ENCODE assay signal across 14 mouse cellular contexts in genomic region chr7:84044581-84045290, GRCm38 (mm10). TPM values are rescaled to one million over a fixed set of nuclear protein-coding genes. Genes with fewer than 3 reads are reported as not detected.
A peak's percentile ranks its signal among the peaks of the same experiment; 100 is the strongest.
DNase-seq lines count a peak whose midpoint lies in the region; ATAC-seq and TF ChIP-seq lines count a peak whose summit lies in the region.
"Had no signal": no experiment of that assay in that cellular context is flagged by ENCODE, and none has a peak within 500 bp of the region (broad histone marks: within the 10 kb centered on the region; RNA-seq: fewer than 3 reads in every experiment).

No protein-coding gene starts in this region.

- no peak overlapping the region for H3K4me3 ChIP-seq in forebrain, embryonic 14.5 days (ENCODE audit: low read depth, low read length)
- no peak overlapping the region for H3K4me3 ChIP-seq in forebrain, embryonic 13.5 days
- H3K4me3 ChIP-seq in stomach, postnatal 0 days (ENCODE audit: low read depth, low read length): no peak overlapping the region
- H3K4me3 ChIP-seq: heart, embryonic 10.5 days; limb, embryonic 15.5 days; myocyte had no signal

- no peaks in the 10 kb centered on the region for H3K27me3 ChIP-seq in forebrain, embryonic 14.5 days (replicated peaks; ENCODE audit: control insufficient read depth, insufficient read depth, low read length)
- H3K27me3 ChIP-seq in forebrain, embryonic 13.5 days: no peaks in the 10 kb centered on the region
- H3K27me3 ChIP-seq in stomach, postnatal 0 days (ENCODE audit: control insufficient read depth, insufficient read depth, low read length): no peaks in the 10 kb centered on the region
- H3K27me3 ChIP-seq: limb, embryonic 15.5 days had no signal

- 68% methylated on average over 4 of the region's 4 CpGs for WGBS in forebrain, embryonic 14.5 days
- WGBS in forebrain, embryonic 13.5 days: 72% methylated on average over 4 of the region's 4 CpGs
- 73% methylated on average over 4 of the region's 4 CpGs for WGBS in stomach, postnatal 0 days

- no peak for TF ChIP-seq CTCF in stomach, postnatal 0 days (IDR thresholded peaks at IDR 0.05; ENCODE audit: low read depth)

- TF ChIP-seq EP300 in stomach, postnatal 0 days (optimal IDR thresholded peaks at IDR 0.05): no peak

- H3K9ac ChIP-seq in forebrain, embryonic 14.5 days (ENCODE audit: low read length): no peak overlapping the region
- no peak overlapping the region for H3K9ac ChIP-seq in forebrain, embryonic 13.5 days
- H3K9ac ChIP-seq in stomach, postnatal 0 days (ENCODE audit: low read length): no peak overlapping the region
- H3K9ac ChIP-seq: limb, embryonic 15.5 days had no signal

- H3K4me1 ChIP-seq in forebrain, embryonic 14.5 days (ENCODE audit: control insufficient read depth, insufficient read depth, low read length): no peaks in the 10 kb centered on the region
- no peaks in the 10 kb centered on the region for H3K4me1 ChIP-seq in forebrain, embryonic 13.5 days
- no peaks in the 10 kb centered on the region for H3K4me1 ChIP-seq in stomach, postnatal 0 days (replicated peaks; ENCODE audit: control insufficient read depth, insufficient read depth)
- H3K4me1 ChIP-seq: heart, embryonic 10.5 days; limb, embryonic 15.5 days had no signal

- no peak overlapping the region for H3K27ac ChIP-seq in forebrain, embryonic 14.5 days (ENCODE audit: low read depth, low read length)
- H3K27ac ChIP-seq in forebrain, embryonic 13.5 days: no peak overlapping the region
- H3K27ac ChIP-seq in stomach, postnatal 0 days (replicated peaks): no peak overlapping the region
- H3K27ac ChIP-seq: heart, embryonic 10.5 days; limb, embryonic 15.5 days had no signal

- peak; percentile 47 for DNase-seq in forebrain, embryonic 14.5 days (ENCODE audit: low spot score)
- DNase-seq in cerebellum, adult 8-10 months: peak; percentile 86
- DNase-seq in layer of hippocampus, adult 8-10 months (ENCODE audit: low spot score in 2 of 2): peak; percentile 86 to 87
- DNase-seq in left cerebral cortex, postnatal 36 days (ENCODE audit: low spot score in 2 of 2): peak; percentile 66 to 80
- no peak for DNase-seq in stomach, postnatal 0 days (ENCODE audit: low spot score)
- DNase-seq in heart, postnatal 25 days (ENCODE audit: low spot score): no peak
- no peak for DNase-seq in kidney, adult 18-20 months
- DNase-seq: lung, postnatal 4 days had no signal

- H3K9me3 ChIP-seq in forebrain, embryonic 14.5 days (replicated peaks; ENCODE audit: control insufficient read depth, low read length): no peaks in the 10 kb centered on the region
- no peaks in the 10 kb centered on the region for H3K9me3 ChIP-seq in forebrain, embryonic 13.5 days (replicated peaks)
- H3K9me3 ChIP-seq in stomach, postnatal 0 days (ENCODE audit: control insufficient read depth, low read length): no peaks in the 10 kb centered on the region
- H3K9me3 ChIP-seq: G1E; heart, embryonic 10.5 days; limb, embryonic 15.5 days had no signal

- ATAC-seq in forebrain, embryonic 14.5 days: 0 out of 2 replicates have a peak, but pooled peaks have one; percentile 42
- no peak for ATAC-seq in forebrain, embryonic 13.5 days
- ATAC-seq in stomach, postnatal 0 days (ENCODE audit: low FRiP score, low TSS enrichment): no peak
- ATAC-seq: intestine, embryonic 16.5 days had no signal

- H3K36me3 ChIP-seq in forebrain, embryonic 14.5 days (ENCODE audit: control insufficient read depth, insufficient read depth, low read length): no peaks in the 10 kb centered on the region
- no peaks in the 10 kb centered on the region for H3K36me3 ChIP-seq in forebrain, embryonic 13.5 days (ENCODE audit: poor library complexity, severe bottlenecking)
- no peaks in the 10 kb centered on the region for H3K36me3 ChIP-seq in stomach, postnatal 0 days (ENCODE audit: control insufficient read depth, insufficient read depth, low read length)
- H3K36me3 ChIP-seq: G1E; heart, embryonic 10.5 days; limb, embryonic 15.5 days had no signal

- H3K4me2 ChIP-seq in forebrain, embryonic 14.5 days (ENCODE audit: low read length): no peak overlapping the region
- H3K4me2 ChIP-seq in forebrain, embryonic 13.5 days: no peak overlapping the region
- no peak overlapping the region for H3K4me2 ChIP-seq in stomach, postnatal 0 days (replicated peaks; ENCODE audit: low read depth)
- H3K4me2 ChIP-seq: limb, embryonic 15.5 days had no signal

- intact Hi-C loops in left cerebral cortex, postnatal 36 days (cut with DNase I): no loop called here
- intact Hi-C loops in heart, postnatal 25 days (cut with DNase I): no loop called here

RNA-seq across cellular contexts. Expression of gene Cemip, which starts 41.6 kb away (rescaled TPM):
- 0.42 and 0.61 TPM in 2 replicates for polyA plus RNA-seq in forebrain, embryonic 14.5 days (2014; fragmentation: Nextera tagmentation; extraction: Ambion mirVana)
- polyA plus RNA-seq in forebrain, embryonic 13.5 days (2015; fragmentation: Nextera tagmentation; extraction: Ambion mirVana): 0.55 and 0.81 TPM in 2 replicates
- total RNA-seq in layer of hippocampus, adult 8-10 months (2022): 10 to 100 TPM; 17.3 to 23.1 (median 20.9) TPM
- total RNA-seq in left cerebral cortex, postnatal 36 days (2021): 10 to 100 TPM; 14.5 to 18.7 TPM
- polyA plus RNA-seq in stomach, postnatal 0 days (2015; fragmentation: Nextera tagmentation; extraction: Ambion mirVana): 0.40 and 0.45 TPM in 2 replicates
- total RNA-seq in heart, postnatal 25 days (2021): under 1 TPM; 0.13 to 0.17 TPM
- polyA plus RNA-seq: G1E had no signal

Comparison
In these comparisons a context has a peak if more than half of its experiments do, and no peak if none do; other contexts are left out.
1. DNase-seq: peak in forebrain, embryonic 14.5 days (single experiment), cerebellum, adult 8-10 months (single experiment), layer of hippocampus, adult 8-10 months (2 of 2) and left cerebral cortex, postnatal 36 days (2 of 2); none in stomach, postnatal 0 days (single experiment), heart, postnatal 25 days (single experiment) and kidney, adult 18-20 months (single experiment).
2. RNA of gene Cemip, which starts 41.6 kb away (total RNA-seq): 17.3 to 23.1 TPM in layer of hippocampus, adult 8-10 months and 14.5 to 18.7 TPM in left cerebral cortex, postnatal 36 days; 0.13 to 0.17 TPM in heart, postnatal 25 days; every median in the first group is over 10 times any median in the second.